Mouse (Mus musculus) heart, postnatal 0 days (tissue): ENCODE data around the gene Gm5788. TPM values are rescaled to one million over a fixed set of nuclear protein-coding genes. Genes with fewer than 3 reads are reported as not detected.
"Not testable (repeated sequence)": the region's sequence is repeated elsewhere in the genome, so short reads cannot be mapped to it uniquely, and the experiment has no call there.

Source experiments
- ATAC-seq: fragments of 200-750 bp; cut with Nextera tagmentation; 2 replicates; pipeline ENCODE4 v1.8.0; 2017; ENCODE audit warnings: low read depth, moderate number of reproducible peaks, moderate library complexity; ENCODE audit not compliant: insufficient read depth
- DNase-seq: peaks from one replicate; pipeline ENCODE4 v3.0.0-alpha.2; 2016; ENCODE audit warnings: low spot score
- H3K27ac ChIP-seq: fragments of 300-500 bp; sonication (generic); 2 replicates; pipeline ENCODE4 v1.5.1; 2014; ENCODE audit warnings: low read depth, mild to moderate bottlenecking
- H3K27me3 ChIP-seq: fragments of 300-500 bp; sonication (generic); 2 replicates; pipeline ENCODE4 v1.6.1; 2014; ENCODE audit warnings: low read length, mixed read lengths; ENCODE audit not compliant: control insufficient read depth, insufficient read depth
- H3K36me3 ChIP-seq: fragments of 300-500 bp; sonication (generic); replicated peaks from 2 replicates; pipeline ENCODE4 v1.6.1; 2014; ENCODE audit warnings: low read length, mixed read lengths; ENCODE audit not compliant: control insufficient read depth, insufficient read depth
- H3K4me1 ChIP-seq: fragments of 300-500 bp; sonication (generic); 2 replicates; pipeline ENCODE4 v1.6.1; 2014; ENCODE audit warnings: antibody characterized with exemption; ENCODE audit not compliant: control insufficient read depth, insufficient read depth
- H3K4me2 ChIP-seq: fragments of 300-500 bp; sonication (generic); 2 replicates; pipeline ENCODE4 v1.6.1; 2014; ENCODE audit warnings: low read depth, mild to moderate bottlenecking, low read length, moderate library complexity
- H3K4me3 ChIP-seq: fragments of 300-500 bp; sonication (generic); 2 replicates; pipeline ENCODE4 v1.5.1; 2014; ENCODE audit warnings: low read depth, low read length
- H3K9ac ChIP-seq: fragments of 300-500 bp; sonication (generic); replicated peaks from 2 replicates; pipeline ENCODE4 v1.6.1; 2014; ENCODE audit warnings: low read depth, low read length, mixed read lengths
- H3K9me3 ChIP-seq: fragments of 300-500 bp; sonication (generic); replicated peaks from 2 replicates; pipeline ENCODE4 v1.6.1; 2016; ENCODE audit warnings: low read length; ENCODE audit not compliant: control insufficient read depth
- CTCF ChIP-seq: IDR thresholded peaks from 2 replicates; pipeline ENCODE4 v1.5.1; 2016; ENCODE audit warnings: antibody characterized with exemption, control low read depth, low read depth
- EP300 ChIP-seq: IDR thresholded peaks from 2 replicates; pipeline ENCODE4 v1.6.1; 2016; ENCODE audit warnings: antibody characterized with exemption, low read depth
- WGBS: fragments of 180-500 bp; shearing (Covaris S2); extraction: QIAGEN DNeasy Blood & Tissue Kit; methylation state at CpG from one replicate; pipeline ENCODE4 v1.1.7; 2014; 5-methylcytosine and 5-hydroxymethylcytosine counted together
- polyA plus RNA-seq: library from polyadenylated mRNA; unstranded; fragments of >200 nt; fragmentation: Nextera tagmentation; extraction: Ambion mirVana; gene quantifications from 2 replicates; pipeline ENCODE4 v1.2.1, GENCODE M21; 2015
- total RNA-seq: library from RNA; depleted of rRNA; stranded (reverse); fragments of >200 nt; gene quantifications from 2 replicates; pipeline ENCODE4 v1.2.3, GENCODE M21; 2014; ENCODE audit warnings: low replicate concordance

Gm5788 gene
- total and polyA plus RNA-seq, 2 experiments from 2014 or later: not detected

- H3K4me3 ChIP-seq: peak within 1 kb of the TSS; percentile 68
- H3K27me3 ChIP-seq: no peaks in the 10 kb centered on the region
- 3% methylated on average over 45 of the region's 45 CpGs for WGBS
- peaks cover 12% of the 10 kb centered on the region for H3K4me1 ChIP-seq
- H3K4me2 ChIP-seq: peak within 1 kb of the TSS; percentile 68
- H3K36me3 ChIP-seq: peaks cover 13% of the 10 kb centered on the region
- no peak for TF ChIP-seq CTCF
- TF ChIP-seq EP300: peak; percentile 87; the same call in 1 of the 2 replicates
- H3K9me3 ChIP-seq: no peaks in the 10 kb centered on the region
- H3K9ac ChIP-seq: peak within 1 kb of the TSS; percentile 90
- ATAC-seq: peak; percentile 97
- H3K27ac ChIP-seq: peak within 1 kb of the TSS; percentile 81
- peak; percentile 91 for DNase-seq
These were observed 22.3 kb upstream of the Gm5788 start, which contains the start of gene Snw1 for GRCm38 (mm10) chr12:87471964-87472786. Snw1 (minus strand) TSS chr12:87472274.

- Histone ChIP-seq H3K9me3 (no peaks in the 10 kb centered on the region), H3K4me2 (no peak overlapping the region)
- WGBS: 69% methylated on average over 3 of the region's 3 CpGs
These were observed 19.8 kb upstream of the Gm5788 start for GRCm38 (mm10) chr12:87474756-87475155.

GRCm38 (mm10) chr12:87482482-87482881 lies 12.0 kb upstream of the Gm5788 start:
- not testable (repeated sequence) for H3K9ac ChIP-seq, H3K27ac ChIP-seq, H3K4me1 ChIP-seq, H3K4me3 ChIP-seq, H3K27me3 ChIP-seq, ATAC-seq, H3K9me3 ChIP-seq, H3K4me2 ChIP-seq, DNase-seq, H3K36me3 ChIP-seq
- 87% methylated on average over 5 of the region's 5 CpGs for WGBS

More at GRCm38 (mm10) chr12:87474756-87475155, 19.8 kb upstream of the Gm5788 start:
- Histone ChIP-seq H3K27me3 (no peaks in the 10 kb centered on the region), H3K27ac (no peak overlapping the region), H3K4me3 (no peak overlapping the region), H3K4me1 (peaks cover 12% of the 10 kb centered on the region), H3K36me3 (no peaks in the 10 kb centered on the region), H3K9ac (no peak overlapping the region)
- DNase-seq: no peak
- no peak for ATAC-seq
- TF ChIP-seq EP300 (no peak), CTCF (no peak)

GRCm38 (mm10) chr12:87488683-87489082 lies 5.8 kb upstream of the Gm5788 start:
- not testable (repeated sequence) for H3K4me3 ChIP-seq, H3K4me2 ChIP-seq, H3K36me3 ChIP-seq, H3K9me3 ChIP-seq, H3K4me1 ChIP-seq, H3K27ac ChIP-seq, DNase-seq, H3K9ac ChIP-seq, H3K27me3 ChIP-seq, ATAC-seq
- 50% methylated on average over 2 of the region's 2 CpGs for WGBS

- not testable (repeated sequence) for H3K9me3 ChIP-seq, ATAC-seq, H3K36me3 ChIP-seq, H3K4me3 ChIP-seq, H3K27ac ChIP-seq, H3K4me1 ChIP-seq, H3K9ac ChIP-seq, H3K4me2 ChIP-seq, DNase-seq, H3K27me3 ChIP-seq
- WGBS: 73% methylated on average over 4 of the region's 4 CpGs
These were observed 19.5 kb downstream of the Gm5788 start, which contains the start of gene Gm8300 for GRCm38 (mm10) chr12:87514016-87514415. Gm8300 (plus strand) TSS chr12:87514316.

- H3K4me1 ChIP-seq, H3K9me3 ChIP-seq, ATAC-seq, H3K4me3 ChIP-seq, DNase-seq, H3K36me3 ChIP-seq, H3K4me2 ChIP-seq, H3K27ac ChIP-seq, H3K27me3 ChIP-seq, H3K9ac ChIP-seq: not testable (repeated sequence)
- WGBS: 64% methylated on average over 3 of the region's 3 CpGs
These were observed 25.1 kb downstream of the Gm5788 start for GRCm38 (mm10) chr12:87519616-87520015.
